Mouse (Mus musculus) bone marrow, adult 2 months (tissue): ENCODE measurements around the gene Rab34.

Experiments used
- CTCF ChIP-seq: fragments of 200-500 bp; IDR thresholded peaks from 2 replicates; pipeline ENCODE4 v1.5.1; 2011; ENCODE audit warnings: low read length, control low read depth; ENCODE audit not compliant: control insufficient read depth, insufficient read depth
- POLR2A ChIP-seq: fragments of 200-500 bp; IDR thresholded peaks from 2 replicates; pipeline ENCODE4 v1.6.1; 2011; ENCODE audit warnings: low read depth, mild to moderate bottlenecking, control low read depth, low read length, borderline replicate concordance; ENCODE audit not compliant: control insufficient read depth

GRCm38 (mm10) chr11:78202372-78202771 is 14.1 kb downstream of the Rab34 start:
- TF ChIP-seq CTCF (no peak), POLR2A (no peak)
